Mouse (Mus musculus) frontal cortex, adult (tissue): Measurements from ENCODE around the gene Suv39h2.

ENCODE experiments used
- ATAC-seq: cut with Nextera tagmentation; 2 replicates; pipeline ENCODE4 v1.9.2; 2017; ENCODE audit warnings: mild to moderate bottlenecking, moderate library complexity, mixed read lengths; ENCODE audit not compliant: low TSS enrichment

Suv39h2 gene

GRCm38 (mm10) chr2:3422548-3422947 lies 52.3 kb downstream of the Suv39h2 start, which contains the start of gene Meig1:
Gene Meig1 (minus strand): TSS chr2:3422648.
- no peak for ATAC-seq

- ATAC-seq, result no peak
These were observed 54.7 kb downstream of the Suv39h2 start for GRCm38 (mm10) chr2:3420157-3420556.

DNA sequence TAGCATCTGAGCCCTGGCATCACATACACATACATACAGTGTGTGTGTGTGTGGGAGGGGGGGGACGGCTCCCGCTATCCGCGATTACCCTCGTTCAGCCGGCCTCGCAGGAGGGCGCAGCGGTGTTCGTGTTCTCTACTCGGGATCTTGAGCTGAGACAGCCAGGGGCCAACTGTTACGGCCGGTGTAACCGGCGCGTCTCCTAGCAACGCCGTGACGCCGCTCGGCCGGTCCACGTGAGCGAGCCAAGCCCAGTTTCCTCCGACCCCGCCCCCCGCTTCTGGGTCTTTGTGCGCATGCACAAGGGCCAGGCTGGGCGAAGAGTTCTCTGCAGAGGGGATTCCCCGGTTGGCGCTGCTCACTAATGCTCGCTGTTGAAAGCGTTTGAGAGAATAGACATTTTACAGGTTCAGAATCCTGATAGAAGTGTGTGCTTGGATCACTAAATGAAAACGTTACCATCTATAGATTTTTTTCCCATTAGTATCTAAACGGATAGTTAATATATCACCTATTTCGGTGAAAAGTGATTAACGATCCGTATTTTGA lies 55.9 kb downstream of the Suv39h2 start:
- peak; percentile 92 for ATAC-seq

GRCm38 (mm10) chr2:3415676-3416075 lies 59.2 kb downstream of the Suv39h2 start:
- no peak for ATAC-seq

GRCm38 (mm10) chr2:3414241-3414640 lies 60.6 kb downstream of the Suv39h2 start:
- no peak for ATAC-seq

DNA sequence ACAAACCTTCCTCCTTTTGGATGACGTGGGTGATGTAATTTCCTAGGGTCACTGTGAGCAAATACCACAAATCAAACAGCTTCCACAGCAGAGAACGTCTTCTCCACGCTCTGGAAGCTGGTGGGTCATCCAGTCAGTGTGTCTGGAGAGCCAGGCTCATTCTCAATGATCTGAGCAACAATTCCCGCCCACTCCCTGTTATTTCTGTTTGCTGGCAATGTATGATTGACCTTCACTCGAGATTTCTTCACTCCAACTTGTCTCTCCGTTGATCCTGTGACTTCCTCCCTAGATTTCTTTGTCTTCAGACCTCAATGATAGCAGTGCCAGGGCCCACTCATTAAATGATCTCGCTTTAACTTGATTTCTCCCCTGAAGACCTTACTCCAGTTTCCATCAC lies 67.1 kb downstream of the Suv39h2 start:
- ATAC-seq, result no peak

- ATAC-seq, result peak; percentile 82
These were observed 68.8 kb downstream of the Suv39h2 start for GRCm38 (mm10) chr2:3405981-3406380.
